Mouse (Mus musculus) Muller cell, postnatal 12 days (primary cell): ENCODE data around the gene Olfr449.
A peak's percentile ranks its signal among the peaks of the same experiment; 100 is the strongest.

Experiments used
- DNase-seq: peaks from one replicate; pipeline ENCODE4 v3.0.0-alpha.2; 2015; ENCODE audit errors: inconsistent ontology term

Olfr449 gene

GRCm38 (mm10) chr6:42834084-42834483 is at the start of gene Olfr449:
TSS of gene Olfr449 (plus strand) at chr6:42834384.
- DNase-seq: no peak

DNA sequence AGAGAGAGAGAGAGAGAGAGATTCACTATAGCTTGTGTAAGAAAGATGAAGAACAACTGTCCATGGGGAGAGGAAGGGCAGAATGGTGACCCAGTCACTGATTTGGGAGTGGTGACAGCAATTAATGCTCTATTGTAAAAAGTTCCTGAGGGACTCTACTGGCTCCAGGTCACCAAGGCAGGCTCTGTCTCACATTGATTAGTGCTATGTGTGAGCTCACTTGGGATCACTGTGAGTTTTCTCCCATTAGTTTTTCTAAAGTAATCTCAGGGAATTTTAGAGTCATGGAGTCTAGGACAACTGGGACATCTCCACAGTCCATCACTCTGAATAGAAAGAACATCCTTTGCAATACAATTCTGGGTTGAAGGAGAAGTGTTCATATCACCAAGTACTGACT is 49.4 kb upstream of the Olfr449 start, which contains the start of gene Olfr452:
Gene Olfr452, plus strand, starts transcription at position 301 of the 400 bp plus-strand sequence.
- DNase-seq: no peak

GRCm38 (mm10) chr6:42790247-42790948 is 43.8 kb upstream of the Olfr449 start:
- DNase-seq: no peak

GRCm38 (mm10) chr6:42790949-42791556 is 43.1 kb upstream of the Olfr449 start:
- no peak for DNase-seq

DNA sequence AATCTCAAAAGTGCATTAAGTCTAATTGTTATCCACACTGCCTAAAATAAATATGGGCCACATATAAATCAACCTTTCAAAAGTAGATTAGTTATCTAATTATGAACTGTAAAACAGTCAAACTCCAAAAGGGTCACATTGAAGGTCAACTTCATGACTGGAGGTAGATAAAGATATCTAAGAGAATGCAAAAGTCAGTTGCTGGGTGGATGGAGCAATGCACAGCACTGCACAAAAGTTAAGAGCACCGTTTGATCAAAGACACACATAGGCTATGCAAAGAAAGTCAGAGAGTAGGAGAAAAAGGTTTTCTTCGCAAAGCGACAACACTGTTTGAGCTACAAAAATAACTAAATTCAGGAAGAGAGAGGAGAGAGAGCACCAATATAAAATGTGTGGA is 39.2 kb upstream of the Olfr449 start:
- no peak for DNase-seq

DNA sequence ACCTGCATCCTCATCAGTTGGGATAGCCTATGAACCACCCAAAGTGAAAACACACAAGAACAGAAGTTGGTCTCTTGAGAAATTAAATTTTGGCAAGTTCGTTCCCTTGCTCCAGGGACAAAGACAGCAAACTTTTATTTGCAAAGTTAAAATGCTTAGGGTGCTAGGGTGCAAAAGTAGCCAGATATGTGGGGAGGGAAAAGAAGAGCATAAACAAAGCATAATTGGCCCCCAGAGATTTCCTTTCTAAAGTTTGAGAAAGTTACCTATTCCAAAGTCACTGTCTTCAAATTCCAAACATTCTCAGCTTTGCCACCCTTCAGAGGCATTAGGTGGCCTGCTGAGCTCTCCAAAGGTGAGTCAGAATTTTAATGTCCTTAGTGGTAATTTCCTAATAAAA is 22.5 kb upstream of the Olfr449 start, which contains the start of gene Olfr450:
Gene Olfr450, plus strand, starts transcription at position 301 of the 400 bp plus-strand sequence.
- no peak for DNase-seq

DNA sequence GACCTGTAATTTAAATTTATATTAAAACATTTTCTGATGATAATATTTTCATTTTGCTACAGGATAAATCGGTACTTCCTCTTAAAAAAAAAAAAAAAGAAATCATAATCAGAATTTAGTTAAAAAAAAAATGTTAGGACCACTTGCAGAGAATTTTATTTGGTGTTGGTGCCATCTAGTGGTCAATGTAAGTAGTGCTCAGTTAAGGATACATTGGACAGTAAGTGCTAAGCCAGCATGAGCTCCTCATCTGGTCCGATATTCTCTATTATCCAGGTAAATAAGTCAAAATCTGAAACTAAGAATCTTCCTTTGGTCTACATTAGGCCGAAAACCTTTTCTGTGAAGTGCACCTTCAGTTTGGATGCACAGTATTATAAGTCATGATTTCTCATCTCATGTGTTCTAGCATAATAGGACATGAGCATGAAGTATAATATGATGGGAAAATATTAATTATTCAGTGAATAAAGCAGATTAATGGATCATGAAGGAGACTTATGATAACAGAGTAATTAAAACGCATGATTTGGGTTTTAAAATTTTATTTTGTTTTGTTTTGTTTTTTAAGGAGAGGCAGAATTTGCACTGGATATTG is 26.1 kb downstream of the Olfr449 start:
- DNase-seq: peak; percentile 29

- no peak for DNase-seq
These were observed 35.5 kb downstream of the Olfr449 start for GRCm38 (mm10) chr6:42869695-42870094.

DNA sequence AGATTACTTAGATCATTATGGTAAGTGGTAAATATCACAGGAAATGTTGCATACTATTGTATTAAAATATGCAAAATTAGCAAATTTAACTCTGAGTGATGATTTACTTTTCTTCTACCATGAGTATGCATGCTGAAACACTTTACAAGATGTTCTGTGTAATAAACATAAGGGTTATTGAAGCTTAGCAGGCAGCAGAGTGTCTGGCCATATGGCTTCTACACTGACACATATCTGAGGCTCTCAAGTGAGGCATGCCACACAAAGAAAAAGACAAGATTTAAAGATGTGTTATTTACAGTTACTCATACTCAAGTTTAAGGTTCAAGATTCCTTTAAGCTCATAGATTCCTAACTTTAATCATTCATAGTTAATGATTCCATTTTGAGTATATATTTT is 42.1 kb downstream of the Olfr449 start:
- DNase-seq: no peak
